Comparison of ENCODE assay signal across 19 mouse cellular contexts in the genomic region with DNA sequence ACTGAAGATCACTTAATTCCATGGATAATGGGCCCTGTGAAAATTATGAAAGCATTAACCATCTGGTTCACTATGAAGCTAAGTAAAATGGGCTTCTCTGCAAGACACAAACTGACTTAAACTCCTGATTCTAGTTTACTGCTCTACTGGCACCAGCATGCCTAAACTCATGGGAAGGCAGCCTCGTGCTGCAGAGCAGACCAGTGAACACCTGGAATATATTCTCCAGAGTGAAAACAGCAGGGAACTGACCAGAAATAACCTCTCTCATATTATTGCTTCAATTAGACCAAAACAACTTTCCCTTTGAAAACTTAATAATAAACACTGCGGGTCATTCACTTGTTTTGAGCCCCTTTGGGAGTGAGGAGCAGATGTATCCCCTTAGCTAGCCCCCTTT.
DNase-seq lines count a peak whose midpoint lies in the region; ATAC-seq and TF ChIP-seq lines count a peak whose summit lies in the region.
"Had no signal": no experiment of that assay in that cellular context is flagged by ENCODE, and none has a peak within 500 bp of the region (broad histone marks: within the 10 kb centered on the region; RNA-seq: fewer than 3 reads in every experiment).

No protein-coding gene starts in this region.

- WGBS in embryonic facial prominence, embryonic 14.5 days: 14% methylated on average over 2 of the region's 2 CpGs
- WGBS in limb, embryonic 11.5 days: 9% methylated on average over 2 of the region's 2 CpGs
- 78% methylated on average over 2 of the region's 2 CpGs for WGBS in thymus, adult 2 months

- no peak for TF ChIP-seq CTCF in thymus, adult 2 months (IDR thresholded peaks at IDR 0.05; ENCODE audit: borderline replicate concordance, control insufficient read depth, extremely low read depth, insufficient read depth, low read length, poor library complexity)

- H3K27me3 ChIP-seq in embryonic facial prominence, embryonic 14.5 days (replicated peaks; ENCODE audit: control insufficient read depth, insufficient read depth, low read length): no peaks in the 10 kb centered on the region
- H3K27me3 ChIP-seq in limb, embryonic 11.5 days (ENCODE audit: control insufficient read depth, insufficient read depth, low read length): no peaks in the 10 kb centered on the region
- no peaks in the 10 kb centered on the region for H3K27me3 ChIP-seq in thymus, adult 2 months (ENCODE audit: control insufficient read depth, insufficient read depth, low read length)
- H3K27me3 ChIP-seq: forebrain, embryonic 15.5 days; heart, embryonic 15.5 days; hindbrain, embryonic 13.5 days had no signal

- peak; percentile 43 for DNase-seq in embryo, embryonic 11 days
- no peak for DNase-seq in embryo, embryonic 9.5 days (ENCODE audit: extremely low spot score)
- DNase-seq in embryonic facial prominence, embryonic 14.5 days (ENCODE audit: low spot score): peak; percentile 4
- peak; percentile 51 for DNase-seq in limb, embryonic 11.5 days (ENCODE audit: low spot score)
- no peak for DNase-seq in thymus, adult 2 months
- no peak for DNase-seq in gastrocnemius, postnatal 36 days
- DNase-seq in thymus, postnatal 25 days: no peak
- DNase-seq: adrenal gland, postnatal 14 days; cerebellum, adult 18-20 months; cerebellum, adult 9-11 months; cerebellum, postnatal 36 days; gastrocnemius, postnatal 10 days; heart, adult 2 months; heart, postnatal 14 days had no signal

- H3K4me1 ChIP-seq in embryonic facial prominence, embryonic 14.5 days (ENCODE audit: control insufficient read depth, insufficient read depth, low read length): no peaks in the 10 kb centered on the region
- 0 out of 2 replicates have a peak, but pooled peaks cover 2% of the 10 kb centered on the region for H3K4me1 ChIP-seq in limb, embryonic 11.5 days (ENCODE audit: control insufficient read depth, insufficient read depth, low read length)
- H3K4me1 ChIP-seq in thymus, adult 2 months (replicated peaks; ENCODE audit: control insufficient read depth, insufficient read depth, low read length): no peaks in the 10 kb centered on the region
- H3K4me1 ChIP-seq: heart, embryonic 15.5 days; hindbrain, embryonic 13.5 days had no signal

- no peak for TF ChIP-seq POLR2A in thymus, adult 2 months (IDR thresholded peaks at IDR 0.05; ENCODE audit: control insufficient read depth, extremely low read depth, insufficient read depth, low read length, poor library complexity)

- H3K4me3 ChIP-seq in embryonic facial prominence, embryonic 14.5 days (ENCODE audit: low read depth, low read length): no peak overlapping the region
- no peak overlapping the region for H3K4me3 ChIP-seq in limb, embryonic 11.5 days (ENCODE audit: low read depth, low read length)
- H3K4me3 ChIP-seq in thymus, adult 2 months (ENCODE audit: control insufficient read depth, insufficient read depth, low read length): no peak overlapping the region
- H3K4me3 ChIP-seq: forebrain, embryonic 15.5 days; heart, adult 2 months; heart, embryonic 15.5 days; hindbrain, embryonic 13.5 days had no signal

- no peak overlapping the region for H3K4me2 ChIP-seq in embryonic facial prominence, embryonic 14.5 days (ENCODE audit: low read depth, low read length)
- no peak overlapping the region for H3K4me2 ChIP-seq in limb, embryonic 11.5 days (ENCODE audit: low read depth, severe bottlenecking)
- H3K4me2 ChIP-seq: forebrain, embryonic 15.5 days; heart, embryonic 11.5 days; heart, embryonic 15.5 days; hindbrain, embryonic 13.5 days had no signal

- no peak overlapping the region for H3K9ac ChIP-seq in embryonic facial prominence, embryonic 14.5 days (ENCODE audit: low read depth, low read length)
- H3K9ac ChIP-seq in limb, embryonic 11.5 days (ENCODE audit: low read length): no peak overlapping the region
- H3K9ac ChIP-seq: forebrain, embryonic 15.5 days; heart, embryonic 15.5 days; hindbrain, embryonic 13.5 days had no signal

- intact Hi-C loops in gastrocnemius, postnatal 36 days (cut with DNase I): no loop called here

- no peak overlapping the region for H3K27ac ChIP-seq in embryonic facial prominence, embryonic 14.5 days (replicated peaks; ENCODE audit: low read depth, low read length)
- H3K27ac ChIP-seq in limb, embryonic 11.5 days (replicated peaks; ENCODE audit: low read depth, low read length): no peak overlapping the region
- H3K27ac ChIP-seq in thymus, adult 2 months (ENCODE audit: control insufficient read depth, insufficient read depth, low read length): no peak overlapping the region
- H3K27ac ChIP-seq: forebrain, embryonic 15.5 days; heart, adult 2 months; heart, embryonic 15.5 days; hindbrain, embryonic 13.5 days; hindbrain, postnatal 0 days had no signal

- no peak for ATAC-seq in embryonic facial prominence, embryonic 14.5 days (ENCODE audit: low read depth)
- ATAC-seq in limb, embryonic 11.5 days (ENCODE audit: insufficient number of reproducible peaks, low FRiP score, low TSS enrichment, low read depth): 0 out of 2 replicates have a peak, but pooled peaks have one; percentile 78
- ATAC-seq: forebrain, embryonic 15.5 days; hindbrain, postnatal 0 days had no signal

- no peaks in the 10 kb centered on the region for H3K9me3 ChIP-seq in embryonic facial prominence, embryonic 14.5 days (ENCODE audit: control insufficient read depth, low read length)
- no peaks in the 10 kb centered on the region for H3K9me3 ChIP-seq in limb, embryonic 11.5 days (ENCODE audit: control insufficient read depth, low read length)
- H3K9me3 ChIP-seq: forebrain, embryonic 15.5 days; heart, embryonic 15.5 days; hindbrain, embryonic 13.5 days had no signal

- H3K36me3 ChIP-seq in embryonic facial prominence, embryonic 14.5 days (ENCODE audit: control insufficient read depth, insufficient read depth, low read length): no peaks in the 10 kb centered on the region
- H3K36me3 ChIP-seq in limb, embryonic 11.5 days (ENCODE audit: control insufficient read depth, insufficient read depth, low read length): no peaks in the 10 kb centered on the region
- H3K36me3 ChIP-seq in thymus, adult 2 months (ENCODE audit: control insufficient read depth, insufficient read depth, low read length): no peaks in the 10 kb centered on the region
- H3K36me3 ChIP-seq: forebrain, embryonic 15.5 days; heart, embryonic 15.5 days; hindbrain, embryonic 13.5 days had no signal

Comparison
In these comparisons a context has a peak if more than half of its experiments do, and no peak if none do; other contexts are left out.
1. DNase-seq: peak in embryo, embryonic 11 days (single experiment), embryonic facial prominence, embryonic 14.5 days (single experiment) and limb, embryonic 11.5 days (single experiment); none in embryo, embryonic 9.5 days (single experiment), thymus, adult 2 months (single experiment), gastrocnemius, postnatal 36 days (0 of 2) and thymus, postnatal 25 days (single experiment).